Mouse (Mus musculus) intestine, embryonic 16.5 days (tissue): ENCODE data around the gene Babam2. TPM values are rescaled to one million over a fixed set of nuclear protein-coding genes. Genes with fewer than 3 reads are reported as not detected.

Experiments used
- ATAC-seq: fragments of 200-750 bp; cut with Nextera tagmentation; 2 replicates; pipeline ENCODE4 v1.8.0; 2017; ENCODE audit warnings: moderate TSS enrichment, moderate library complexity
- H3K27ac ChIP-seq: fragments of 300-500 bp; sonication (generic); 2 replicates; pipeline ENCODE4 v1.5.1; 2014; ENCODE audit warnings: mild to moderate bottlenecking, low read length
- H3K27me3 ChIP-seq: fragments of 300-500 bp; sonication (generic); replicated peaks from 2 replicates; pipeline ENCODE4 v1.6.1; 2014; ENCODE audit warnings: low read length, control low read depth, mixed read lengths; ENCODE audit not compliant: control insufficient read depth, insufficient read depth
- H3K36me3 ChIP-seq: fragments of 300-500 bp; sonication (generic); 2 replicates; pipeline ENCODE4 v1.6.1; 2014; ENCODE audit warnings: low read length, control low read depth; ENCODE audit not compliant: control insufficient read depth, insufficient read depth
- H3K4me1 ChIP-seq: fragments of 300-500 bp; sonication (generic); 2 replicates; pipeline ENCODE4 v1.6.1; 2014; ENCODE audit warnings: low read length, control low read depth, mixed read lengths; ENCODE audit not compliant: control insufficient read depth, insufficient read depth
- H3K4me2 ChIP-seq: fragments of 300-500 bp; sonication (generic); 2 replicates; pipeline ENCODE4 v1.6.1; 2014; ENCODE audit warnings: low read depth, low read length, control low read depth
- H3K4me3 ChIP-seq: fragments of 300-500 bp; sonication (generic); 2 replicates; pipeline ENCODE4 v1.5.1; 2014; ENCODE audit warnings: mild to moderate bottlenecking, low read length
- H3K9ac ChIP-seq: fragments of 300-500 bp; sonication (generic); 2 replicates; pipeline ENCODE4 v1.6.1; 2014; ENCODE audit warnings: low read depth, low read length
- H3K9me3 ChIP-seq: fragments of 300-500 bp; sonication (generic); 2 replicates; pipeline ENCODE4 v1.6.1; 2016; ENCODE audit warnings: low read length, control low read depth; ENCODE audit not compliant: control insufficient read depth
- WGBS: fragments of 180-500 bp; shearing (Covaris S2); extraction: QIAGEN DNeasy Blood & Tissue Kit; methylation state at CpG from one replicate; pipeline ENCODE4 v1.1.7; 2014; 5-methylcytosine and 5-hydroxymethylcytosine counted together
- polyA plus RNA-seq: library from polyadenylated mRNA; unstranded; fragments of >200 nt; fragmentation: Nextera tagmentation; extraction: Ambion mirVana; gene quantifications from 2 replicates; pipeline ENCODE4 v1.2.1, GENCODE M21; 2015

The Babam2 gene
- polyA plus RNA-seq, 1 experiment from 2014 or later, result 69.0 TPM

DNA sequence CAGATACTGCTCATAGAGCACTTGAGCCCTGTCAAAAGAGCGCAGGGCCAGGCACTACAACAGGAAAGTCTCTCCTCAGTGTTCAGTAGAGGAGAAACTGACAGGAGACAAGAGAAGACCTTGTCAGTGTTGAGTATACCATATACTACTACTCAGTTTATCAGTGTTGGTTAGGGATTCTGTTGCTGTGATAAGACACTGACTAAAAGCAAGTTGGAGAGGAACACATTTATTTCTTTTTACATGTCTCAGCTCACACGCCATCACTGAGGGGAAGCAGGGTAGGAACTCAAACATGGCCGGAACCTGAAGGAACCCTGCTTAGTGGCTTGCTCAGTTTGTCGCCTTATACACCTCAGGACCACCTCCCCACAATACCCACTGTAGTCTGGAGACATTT is 64.4 kb downstream of the Babam2 start:
- no peak overlapping the region for H3K4me2 ChIP-seq
- ATAC-seq, result no peak
- 92% methylated on average over 4 of the region's 4 CpGs for WGBS
- H3K27me3 ChIP-seq, result no peaks in the 10 kb centered on the region
- no peaks in the 10 kb centered on the region for H3K4me1 ChIP-seq
- no peak overlapping the region for H3K9ac ChIP-seq
- H3K9me3 ChIP-seq, result no peaks in the 10 kb centered on the region
- no peak overlapping the region for H3K27ac ChIP-seq
- H3K36me3 ChIP-seq, result no peaks in the 10 kb centered on the region
- no peak overlapping the region for H3K4me3 ChIP-seq

DNA sequence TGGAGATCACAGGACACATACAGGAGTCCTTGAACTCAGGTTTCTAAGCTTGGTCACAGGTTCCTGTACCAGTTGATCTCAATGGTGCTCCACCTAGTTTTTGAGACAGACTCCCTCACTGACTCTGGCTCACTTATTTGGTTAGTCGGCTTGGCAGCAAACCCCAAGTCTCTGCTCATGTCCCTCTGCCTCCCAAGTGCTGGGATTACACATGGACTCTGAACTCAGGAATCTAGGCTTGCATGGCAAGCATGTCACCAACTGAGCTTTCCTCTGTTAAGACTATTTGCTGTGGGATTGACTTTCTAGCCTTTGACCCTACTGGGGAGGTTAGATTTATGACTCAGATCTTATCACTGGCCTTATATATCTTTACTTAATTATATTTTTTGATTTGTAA is 65.3 kb downstream of the Babam2 start:
- Histone ChIP-seq H3K27ac (peak overlapping the region; percentile 68), H3K27me3 (no peaks in the 10 kb centered on the region), H3K9ac (no peak overlapping the region), H3K4me2 (no peak overlapping the region), H3K4me1 (no peaks in the 10 kb centered on the region), H3K36me3 (no peaks in the 10 kb centered on the region), H3K4me3 (no peak overlapping the region), H3K9me3 (no peaks in the 10 kb centered on the region)
- WGBS, result 59% methylated on average over 1 of the region's 1 CpGs
- ATAC-seq, result peak; percentile 82

DNA sequence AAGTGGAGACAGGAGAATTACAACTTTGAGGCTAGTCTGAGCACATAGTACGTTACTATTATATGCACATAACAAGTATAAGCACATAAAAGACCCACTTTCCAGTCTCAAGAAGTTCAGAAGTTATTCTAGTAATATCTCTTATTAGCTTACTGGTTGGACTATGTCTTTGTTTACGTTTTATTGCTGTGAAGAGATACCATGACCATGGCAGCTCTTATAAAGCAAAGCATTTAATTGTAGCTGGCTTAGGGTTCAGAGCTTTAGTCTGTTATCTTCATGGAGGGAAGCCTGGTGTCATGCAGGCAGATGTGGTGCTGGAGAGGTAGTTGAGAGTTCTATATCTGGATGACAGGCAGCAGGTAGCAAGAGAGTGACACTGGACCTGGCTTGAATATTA is 68.3 kb downstream of the Babam2 start:
- no peaks in the 10 kb centered on the region for H3K4me1 ChIP-seq
- WGBS, result 73% methylated on average over 2 of the region's 2 CpGs
- ATAC-seq, result peak; percentile 54; the same call in 1 of the 2 replicates
- H3K27me3 ChIP-seq, result no peaks in the 10 kb centered on the region
- no peak overlapping the region for H3K9ac ChIP-seq
- H3K4me2 ChIP-seq, result no peak overlapping the region
- H3K27ac ChIP-seq, result no peak overlapping the region
- no peaks in the 10 kb centered on the region for H3K36me3 ChIP-seq
- no peaks in the 10 kb centered on the region for H3K9me3 ChIP-seq
- no peak overlapping the region for H3K4me3 ChIP-seq

DNA sequence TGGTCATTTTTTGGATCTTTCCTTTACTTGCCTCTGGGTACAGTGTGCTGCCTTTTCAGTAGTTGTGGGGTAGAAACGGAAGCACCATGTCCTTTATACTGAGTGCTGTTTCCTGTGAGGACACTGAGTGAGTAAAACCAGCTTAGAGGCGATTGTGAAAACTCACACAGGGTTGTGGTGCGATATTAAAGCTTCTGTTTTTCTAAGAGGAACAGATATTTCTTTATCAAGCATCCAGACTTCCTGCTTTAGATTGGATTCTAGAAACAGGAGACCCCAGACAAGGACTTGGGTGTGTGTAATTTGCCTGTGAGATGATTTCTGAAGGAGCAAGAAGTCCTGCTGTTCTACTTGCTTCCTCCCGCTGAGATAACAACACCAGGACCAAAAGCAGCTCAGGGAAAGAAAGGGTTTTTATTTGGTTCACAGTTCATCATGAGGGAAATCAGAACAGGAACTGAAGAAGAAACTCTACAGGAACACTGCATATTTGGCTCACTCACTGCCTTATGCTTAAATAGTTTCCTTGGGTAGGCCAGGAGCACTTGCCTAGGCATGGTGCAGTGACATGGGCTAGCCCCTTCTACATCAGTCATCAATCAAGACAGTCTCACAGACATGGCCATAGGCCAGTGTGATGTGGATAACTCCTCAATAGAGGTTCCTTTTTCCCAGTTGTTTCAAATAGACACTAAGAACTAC is 69.5 kb downstream of the Babam2 start:
- Histone ChIP-seq H3K9ac (no peak overlapping the region), H3K27me3 (no peaks in the 10 kb centered on the region), H3K9me3 (no peaks in the 10 kb centered on the region), H3K4me2 (no peak overlapping the region), H3K36me3 (no peaks in the 10 kb centered on the region), H3K27ac (peak overlapping the region; percentile 24; the same call in 1 of the 2 replicates), H3K4me1 (no peaks in the 10 kb centered on the region), H3K4me3 (no peak overlapping the region)
- WGBS, result 62% methylated on average over 4 of the region's 4 CpGs
- ATAC-seq, result no peak

DNA sequence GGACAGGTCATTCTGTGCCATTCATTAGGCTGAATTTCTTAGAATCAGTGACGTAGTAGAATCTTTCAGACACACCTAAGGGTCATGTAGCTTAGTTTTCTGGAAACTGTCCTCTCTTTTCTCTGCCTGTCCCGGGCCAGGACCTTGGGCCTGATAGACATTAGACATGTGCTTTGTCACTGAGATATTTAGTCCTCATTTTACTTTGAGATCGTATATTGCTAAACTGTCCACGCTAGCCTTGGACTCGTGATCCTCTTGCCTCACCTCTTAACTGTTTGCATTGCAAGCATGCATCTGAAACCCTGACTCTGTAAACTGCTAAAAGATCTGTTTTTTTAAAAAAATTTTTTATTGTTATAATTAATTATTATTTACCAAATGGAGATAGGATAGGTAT is 74.0 kb downstream of the Babam2 start:
- Histone ChIP-seq H3K4me1 (no peaks in the 10 kb centered on the region), H3K9ac (no peak overlapping the region), H3K9me3 (no peaks in the 10 kb centered on the region), H3K4me3 (no peak overlapping the region), H3K27me3 (no peaks in the 10 kb centered on the region), H3K4me2 (no peak overlapping the region), H3K27ac (no peak overlapping the region), H3K36me3 (no peaks in the 10 kb centered on the region)
- 84% methylated on average over 5 of the region's 5 CpGs for WGBS
- no peak for ATAC-seq

DNA sequence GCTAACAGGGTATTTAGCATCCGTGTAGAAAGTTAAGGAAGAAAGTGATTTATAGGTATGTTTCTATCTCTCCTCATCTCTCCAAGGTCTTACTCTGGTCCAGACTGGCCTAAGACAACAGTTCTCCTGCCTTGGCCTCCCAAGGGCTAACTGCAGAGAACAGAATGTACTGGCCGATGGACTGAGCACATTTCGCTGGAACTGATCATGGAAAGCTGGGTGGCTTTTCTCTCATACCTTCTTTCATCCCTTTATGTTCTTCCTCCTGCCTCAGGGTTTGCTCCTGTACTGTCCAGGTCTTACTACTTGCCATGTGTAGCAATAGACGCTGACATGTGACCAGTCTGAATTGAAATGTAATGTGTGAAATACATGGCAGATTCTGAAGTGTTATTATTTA is 74.4 kb downstream of the Babam2 start:
- H3K4me1 ChIP-seq, result no peaks in the 10 kb centered on the region
- no peak for ATAC-seq
- no peaks in the 10 kb centered on the region for H3K36me3 ChIP-seq
- no peak overlapping the region for H3K27ac ChIP-seq
- no peak overlapping the region for H3K4me3 ChIP-seq
- no peaks in the 10 kb centered on the region for H3K9me3 ChIP-seq
- 91% methylated on average over 4 of the region's 4 CpGs for WGBS
- H3K27me3 ChIP-seq, result no peaks in the 10 kb centered on the region
- no peak overlapping the region for H3K9ac ChIP-seq
- no peak overlapping the region for H3K4me2 ChIP-seq

DNA sequence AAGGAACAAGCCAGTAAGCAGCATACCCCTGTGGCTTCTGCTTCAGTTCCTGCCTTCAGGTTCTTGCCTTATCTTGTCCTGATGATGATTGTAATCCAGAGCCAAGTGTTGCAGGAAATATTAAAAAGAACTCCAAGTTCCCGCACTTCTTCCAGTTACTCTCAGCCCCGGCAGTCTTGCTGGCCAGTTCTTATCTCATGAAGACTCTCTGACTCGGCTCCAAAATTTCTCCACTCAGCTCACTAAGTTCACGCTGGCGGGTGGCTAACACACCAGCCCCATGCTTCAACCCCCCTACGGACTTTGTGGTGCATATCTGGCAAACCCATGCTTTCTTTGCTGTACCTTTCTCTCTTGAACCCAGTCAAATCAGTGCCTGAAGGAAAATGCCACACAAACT is 77.5 kb downstream of the Babam2 start:
- H3K27me3 ChIP-seq, result no peaks in the 10 kb centered on the region
- no peak overlapping the region for H3K4me2 ChIP-seq
- ATAC-seq, result no peak
- no peak overlapping the region for H3K4me3 ChIP-seq
- H3K9ac ChIP-seq, result no peak overlapping the region
- no peaks in the 10 kb centered on the region for H3K36me3 ChIP-seq
- no peaks in the 10 kb centered on the region for H3K9me3 ChIP-seq
- no peaks in the 10 kb centered on the region for H3K4me1 ChIP-seq
- 92% methylated on average over 6 of the region's 6 CpGs for WGBS
- H3K27ac ChIP-seq, result no peak overlapping the region

DNA sequence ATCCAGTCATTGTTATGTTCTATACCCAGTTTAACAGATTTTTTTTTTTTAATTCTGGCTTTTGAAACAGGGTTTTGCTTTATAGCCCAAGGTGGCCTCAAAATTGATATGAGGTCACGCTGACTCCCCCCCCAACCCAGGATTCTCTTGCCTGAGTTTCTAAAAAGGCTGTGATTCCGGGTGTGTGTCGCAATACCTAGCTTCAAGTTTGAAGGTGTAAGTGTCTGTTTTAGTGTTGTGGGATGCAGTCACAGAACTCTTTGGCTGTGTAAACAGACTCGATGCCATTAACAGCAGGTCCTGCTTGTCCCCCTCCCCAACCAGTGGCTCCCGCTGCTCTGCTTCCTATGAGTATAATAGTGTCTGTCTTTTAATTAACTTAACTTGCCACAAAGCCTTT is 84.1 kb downstream of the Babam2 start:
- ATAC-seq, result no peak
- no peak overlapping the region for H3K4me3 ChIP-seq
- H3K27ac ChIP-seq, result no peak overlapping the region
- no peaks in the 10 kb centered on the region for H3K27me3 ChIP-seq
- no peak overlapping the region for H3K9ac ChIP-seq
- H3K9me3 ChIP-seq, result no peaks in the 10 kb centered on the region
- no peaks in the 10 kb centered on the region for H3K36me3 ChIP-seq
- WGBS, result 76% methylated on average over 5 of the region's 5 CpGs
- no peaks in the 10 kb centered on the region; the same call in 1 of the 2 replicates for H3K4me1 ChIP-seq
- no peak overlapping the region for H3K4me2 ChIP-seq

DNA sequence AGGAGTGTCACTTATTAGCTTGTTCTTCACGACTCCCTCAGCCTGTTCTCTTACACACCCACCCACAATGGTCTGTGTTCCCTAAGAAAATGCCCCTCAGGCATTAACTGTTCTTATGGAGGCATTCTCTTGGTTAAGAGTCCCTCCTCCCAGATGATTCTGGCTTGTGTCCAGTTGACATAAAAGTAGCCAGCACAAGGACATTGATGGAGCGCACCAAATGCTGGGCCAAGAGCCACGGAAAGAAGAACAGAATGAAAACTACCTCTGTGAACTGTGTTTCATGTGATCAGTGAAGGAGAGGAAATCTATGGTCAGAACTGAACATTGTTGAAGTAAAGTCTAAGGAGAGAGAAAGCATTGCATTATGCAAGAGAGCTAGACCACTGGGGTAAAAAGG is 89.7 kb downstream of the Babam2 start:
- Histone ChIP-seq H3K9ac (no peak overlapping the region), H3K27me3 (no peaks in the 10 kb centered on the region), H3K27ac (no peak overlapping the region), H3K4me2 (no peak overlapping the region), H3K9me3 (no peaks in the 10 kb centered on the region), H3K36me3 (no peaks in the 10 kb centered on the region), H3K4me3 (no peak overlapping the region), H3K4me1 (no peaks in the 10 kb centered on the region; the same call in 1 of the 2 replicates)
- no peak for ATAC-seq
- WGBS, result 66% methylated on average over 3 of the region's 3 CpGs

DNA sequence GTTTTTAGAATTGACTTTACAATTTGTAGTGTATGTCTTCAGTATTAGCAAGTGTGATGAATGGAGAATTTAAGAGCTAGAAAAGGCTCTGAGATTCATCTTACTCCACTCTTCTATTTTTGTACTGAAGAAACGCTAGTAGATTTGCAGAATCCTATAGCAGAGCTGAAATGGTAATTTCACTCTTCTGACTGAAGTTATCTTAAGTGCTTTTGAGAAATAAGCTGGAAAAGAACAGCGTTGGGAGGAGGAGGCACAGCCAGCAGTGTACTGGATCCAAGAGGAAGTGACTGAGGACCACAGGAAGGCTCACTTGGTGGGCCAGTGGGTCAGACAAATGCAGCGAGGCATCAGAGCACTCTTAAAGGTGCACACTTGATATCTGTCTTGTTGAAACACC is 90.1 kb downstream of the Babam2 start:
- H3K27me3 ChIP-seq, result no peaks in the 10 kb centered on the region
- no peak for ATAC-seq
- no peaks in the 10 kb centered on the region; the same call in 1 of the 2 replicates for H3K4me1 ChIP-seq
- no peak overlapping the region for H3K4me3 ChIP-seq
- H3K9me3 ChIP-seq, result no peaks in the 10 kb centered on the region
- H3K4me2 ChIP-seq, result no peak overlapping the region
- H3K9ac ChIP-seq, result no peak overlapping the region
- 69% methylated on average over 3 of the region's 3 CpGs for WGBS
- H3K36me3 ChIP-seq, result no peaks in the 10 kb centered on the region
- no peak overlapping the region for H3K27ac ChIP-seq
